Mouse (Mus musculus) C2C12 (cell line): ENCODE measurements around the gene Clp1. TPM values are rescaled to one million over a fixed set of nuclear protein-coding genes. Genes with fewer than 3 reads are reported as not detected.

ENCODE experiments used
- H3K27me3 ChIP-seq: one replicate; pipeline ENCODE4 v1.6.1; 2011; ENCODE audit not compliant: control insufficient read depth, insufficient read depth, insufficient read length
- H3K36me3 ChIP-seq: one replicate; pipeline ENCODE4 v1.6.1; 2011; ENCODE audit not compliant: control insufficient read depth, insufficient read depth
- H3K4me3 ChIP-seq: one replicate; pipeline ENCODE4 v1.5.1; 2011; ENCODE audit warnings: mild to moderate bottlenecking, control low read depth; ENCODE audit not compliant: poor library complexity, insufficient read depth, severe bottlenecking
- H3K79me2 ChIP-seq: one replicate; pipeline ENCODE4 v1.6.1; 2011; ENCODE audit not compliant: control insufficient read depth, insufficient read depth
- H3K79me3 ChIP-seq: one replicate; pipeline ENCODE4 v1.6.1; 2011; ENCODE audit warnings: low read depth, control low read depth
- H3ac ChIP-seq: one replicate; pipeline ENCODE3; 2011; ENCODE audit warnings: low read depth; ENCODE audit not compliant: control insufficient read depth, insufficient read length
- CEBPB ChIP-seq: IDR thresholded peaks from one replicate; pipeline ENCODE4 v1.6.1; 2011; ENCODE audit warnings: low read depth, mild to moderate bottlenecking, control low read depth, moderate library complexity
- CTCF ChIP-seq: IDR thresholded peaks from one replicate; pipeline ENCODE4 v1.5.1; 2011; ENCODE audit not compliant: control insufficient read depth, insufficient read depth, insufficient read length
- FOSL1 ChIP-seq: IDR thresholded peaks from one replicate; pipeline ENCODE4 v1.8.0; 2011; ENCODE audit warnings: mild to moderate bottlenecking, low read length; ENCODE audit not compliant: poor library complexity, insufficient read depth, severe bottlenecking
- MAX ChIP-seq: IDR thresholded peaks from one replicate; pipeline ENCODE4 v1.6.1; 2011; ENCODE audit warnings: mild to moderate bottlenecking, control low read depth
- MYOD1 ChIP-seq: IDR thresholded peaks from one replicate; pipeline ENCODE4 v1.6.1; 2011; ENCODE audit warnings: low read depth; ENCODE audit not compliant: control insufficient read depth, insufficient read length
- MYOG ChIP-seq: IDR thresholded peaks from one replicate; pipeline ENCODE4 v1.6.1; 2011; ENCODE audit not compliant: control insufficient read depth, insufficient read length; ENCODE audit errors: extremely low read depth
- USF1 ChIP-seq: IDR thresholded peaks from one replicate; pipeline ENCODE4 v1.6.1; 2011; ENCODE audit warnings: low read depth, mild to moderate bottlenecking, control low read depth, moderate library complexity
- polyA plus RNA-seq: library from polyadenylated mRNA; unstranded; fragments of >200 nt; fragmentation: generic; extraction: Trizol; gene quantifications from one replicate; pipeline ENCODE4 v1.2.1, GENCODE M21; 2012; ENCODE audit warnings: missing spikeins

Gene Clp1
- polyA plus RNA-seq, 1 experiment = 13.9 TPM

- Histone ChIP-seq H3K4me3 (peak overlapping the region; percentile 99), H3K79me3 (peaks cover 20% of the 10 kb centered on the region), H3K27me3 (no peaks in the 10 kb centered on the region), H3ac (peak overlapping the region; percentile 69), H3K36me3 (peaks cover 17% of the 10 kb centered on the region), H3K79me2 (peaks cover 34% of the 10 kb centered on the region)
- TF ChIP-seq CTCF = no peak
Measured at GRCm38 (mm10) chr2:84742451-84743283, 15.5 kb upstream of the Clp1 start.

- Histone ChIP-seq H3K4me3 (peak overlapping the region; percentile 99), H3K79me3 (peaks cover 20% of the 10 kb centered on the region), H3K79me2 (peaks cover 34% of the 10 kb centered on the region), H3K27me3 (no peaks in the 10 kb centered on the region), H3K36me3 (peaks cover 17% of the 10 kb centered on the region), H3ac (peak overlapping the region; percentile 69)
- no peak for TF ChIP-seq MAX
- TF ChIP-seq CEBPB = no peak
- no peak for TF ChIP-seq USF1
- no peak for TF ChIP-seq CTCF
- TF ChIP-seq MYOG = no peak
- no peak for TF ChIP-seq FOSL1
- TF ChIP-seq MYOD1 = no peak
Measured at GRCm38 (mm10) chr2:84741841-84742450, 14.8 kb upstream of the Clp1 start.

- H3K4me3 ChIP-seq = no peak overlapping the region
- peaks cover 20% of the 10 kb centered on the region for H3K79me3 ChIP-seq
- H3K27me3 ChIP-seq = no peaks in the 10 kb centered on the region
- no peak for TF ChIP-seq FOSL1
- TF ChIP-seq CTCF = no peak
- H3K36me3 ChIP-seq = peaks cover 17% of the 10 kb centered on the region
- peaks cover 34% of the 10 kb centered on the region for H3K79me2 ChIP-seq
- H3ac ChIP-seq = no peak overlapping the region
Measured at GRCm38 (mm10) chr2:84740608-84741333, 13.6 kb upstream of the Clp1 start.

GRCm38 (mm10) chr2:84738271-84738911 is 11.2 kb upstream of the Clp1 start:
- Histone ChIP-seq H3K79me3 (peaks cover 19% of the 10 kb centered on the region), H3K36me3 (peaks cover 17% of the 10 kb centered on the region), H3ac (no peak overlapping the region), H3K27me3 (no peaks in the 10 kb centered on the region), H3K4me3 (no peak overlapping the region), H3K79me2 (peaks cover 32% of the 10 kb centered on the region)
- TF ChIP-seq MAX = no peak
- peak; percentile 6 for TF ChIP-seq CTCF

GRCm38 (mm10) chr2:84737451-84737925 is 10.3 kb upstream of the Clp1 start:
- peaks cover 11% of the 10 kb centered on the region for H3K79me3 ChIP-seq
- H3K27me3 ChIP-seq = no peaks in the 10 kb centered on the region
- H3ac ChIP-seq = no peak overlapping the region
- peaks cover 23% of the 10 kb centered on the region for H3K79me2 ChIP-seq
- TF ChIP-seq USF1 (no peak), MYOD1 (no peak)
- no peak overlapping the region for H3K4me3 ChIP-seq
- peaks cover 17% of the 10 kb centered on the region for H3K36me3 ChIP-seq
